Mouse (Mus musculus) spleen, adult 18-20 months (tissue): ENCODE measurements at regions not wholly inside any gene's neighbourhood (a gene's known extent, or its start where the extent isn't known, plus 50 kb on each side); places are given as distances from the start of the nearest gene placed in this dataset.

ENCODE experiments used
- DNase-seq, 2 experiments: peaks; one replicate each; pipeline ENCODE4 v3.0.0; 2022; ENCODE audit warnings: mixed read lengths in 2 of 2

DNA sequence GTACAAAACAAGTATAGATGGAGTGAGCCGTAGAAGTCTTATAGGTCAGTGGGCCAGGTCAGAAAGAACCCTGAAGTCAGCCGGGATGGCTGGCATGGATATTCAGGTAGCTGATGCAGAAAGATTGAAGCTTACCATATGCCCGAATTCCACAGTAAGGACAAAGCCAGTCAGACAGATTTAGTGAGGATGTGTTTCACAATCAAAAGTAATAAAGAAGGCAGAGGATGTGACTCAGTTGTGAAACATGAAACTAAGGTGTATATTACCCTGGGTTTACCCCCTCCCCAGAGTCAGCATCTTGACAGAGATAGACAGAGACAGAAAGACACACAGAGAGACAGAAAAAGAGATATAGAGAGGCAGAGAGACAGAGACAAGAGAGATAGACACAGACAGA lies 109.3 kb upstream of the Sgcd start:
- no peak for DNase-seq

DNA sequence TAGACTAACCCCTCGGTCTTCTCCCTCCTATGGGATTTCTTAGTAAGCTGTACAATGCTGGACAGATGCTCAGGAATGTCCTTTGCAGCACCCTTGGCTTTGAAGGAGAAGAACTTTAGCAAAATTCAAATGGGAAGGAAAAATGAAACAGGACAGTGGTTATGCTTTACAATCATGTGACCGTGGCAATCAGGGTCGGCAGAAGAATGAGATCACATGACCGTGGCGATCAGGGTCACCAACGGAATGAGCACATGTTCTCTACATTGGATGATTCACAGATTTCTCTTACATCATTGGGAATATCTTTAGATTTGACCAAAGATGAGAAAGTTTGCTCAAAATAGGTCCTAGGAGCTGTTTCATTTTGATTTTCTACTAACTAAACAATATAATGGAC lies 108.7 kb upstream of the Sgcd start:
- DNase-seq, result no peak

DNA sequence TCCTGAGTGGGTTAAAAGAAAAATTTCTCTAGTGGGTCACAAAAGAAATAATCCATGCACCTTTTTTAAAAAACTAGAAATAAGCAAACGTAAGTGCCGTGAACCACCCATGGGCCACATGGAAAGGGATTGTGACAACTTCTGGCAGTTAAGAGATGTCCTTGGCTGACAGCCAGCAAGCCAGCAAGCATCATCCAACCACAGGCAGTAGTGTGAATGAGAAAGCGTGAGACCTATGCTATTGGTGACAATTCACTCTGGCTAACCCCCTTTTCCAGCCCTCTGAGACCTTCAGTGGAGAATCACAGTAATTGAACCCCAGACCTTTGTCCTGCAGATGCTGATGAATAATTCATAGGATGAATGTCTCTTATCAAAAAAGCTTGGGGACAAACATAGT lies 78.3 kb upstream of the Sgcd start:
- no peak for DNase-seq

DNA sequence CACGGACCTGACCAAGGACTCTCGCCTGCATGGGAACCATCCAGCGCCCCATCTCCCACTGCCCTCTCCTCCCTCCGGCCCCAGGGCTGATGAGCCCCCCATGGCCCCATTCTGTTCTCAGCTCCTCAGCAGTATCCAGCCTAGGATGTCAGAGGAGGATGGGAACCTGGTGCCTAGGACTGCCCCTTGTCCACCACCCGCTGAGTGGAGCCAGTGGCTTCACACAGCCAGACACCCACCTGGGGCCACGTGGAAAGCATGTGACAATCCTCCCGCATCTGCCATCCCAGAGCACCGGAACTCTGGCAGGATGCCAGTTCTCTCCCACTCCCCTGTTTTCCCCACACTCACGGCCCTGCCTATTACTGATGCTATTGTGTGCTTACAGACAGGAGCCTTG lies 75.0 kb upstream of the Sgcd start:
- no peak for DNase-seq

DNA sequence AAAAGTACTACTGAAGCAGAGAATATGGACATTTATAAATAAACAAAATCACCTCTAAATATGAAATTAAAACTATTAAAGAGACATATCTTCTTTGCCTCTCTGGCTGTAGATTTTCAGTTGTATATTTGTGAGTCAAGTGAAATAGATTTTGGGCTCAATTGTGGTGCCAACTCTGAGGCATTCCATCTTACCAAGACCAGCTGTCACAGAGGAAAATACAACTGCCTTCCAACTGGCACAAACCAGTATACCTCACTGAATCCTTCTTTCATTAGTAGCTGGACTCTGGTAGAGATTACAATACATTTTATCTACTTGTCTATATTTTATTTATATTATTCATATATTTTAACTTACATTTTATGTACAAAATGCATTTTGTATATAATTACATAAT lies 72.7 kb upstream of the Sgcd start:
- no peak for DNase-seq

DNA sequence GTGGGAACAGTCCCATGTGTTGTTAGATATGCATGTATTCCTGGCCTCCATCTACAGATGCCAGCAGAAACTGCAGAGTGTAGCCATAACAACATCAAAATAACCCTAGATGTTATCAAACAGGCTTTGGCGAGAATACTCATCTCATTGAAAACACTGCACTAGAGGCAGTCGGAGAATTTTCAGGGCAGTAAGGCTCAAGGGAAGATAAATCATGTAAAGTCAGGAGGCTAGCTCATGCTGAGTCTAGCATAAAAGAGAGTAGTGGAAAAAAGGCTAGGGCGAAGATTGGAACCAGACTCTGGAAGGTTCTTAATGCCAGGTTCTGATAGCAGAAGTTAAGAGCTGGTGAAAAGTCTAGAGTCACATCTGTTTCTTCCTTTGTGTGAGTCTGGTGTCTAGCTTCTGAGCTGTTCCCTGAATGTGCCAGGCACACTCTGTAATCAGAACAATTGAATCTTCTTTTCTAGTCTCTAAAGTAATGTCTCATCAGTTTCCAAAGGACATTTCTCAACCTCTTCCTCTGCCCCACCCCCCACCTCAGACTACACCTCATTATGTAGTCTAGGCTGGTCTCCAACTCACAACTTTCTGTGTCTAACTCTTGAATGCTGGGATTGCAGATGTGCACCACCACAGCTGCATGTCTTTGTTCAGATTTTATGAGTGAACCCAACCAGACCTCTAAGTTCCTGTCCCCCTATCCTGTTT lies 62.5 kb upstream of the Sgcd start:
- no peak for DNase-seq

DNA sequence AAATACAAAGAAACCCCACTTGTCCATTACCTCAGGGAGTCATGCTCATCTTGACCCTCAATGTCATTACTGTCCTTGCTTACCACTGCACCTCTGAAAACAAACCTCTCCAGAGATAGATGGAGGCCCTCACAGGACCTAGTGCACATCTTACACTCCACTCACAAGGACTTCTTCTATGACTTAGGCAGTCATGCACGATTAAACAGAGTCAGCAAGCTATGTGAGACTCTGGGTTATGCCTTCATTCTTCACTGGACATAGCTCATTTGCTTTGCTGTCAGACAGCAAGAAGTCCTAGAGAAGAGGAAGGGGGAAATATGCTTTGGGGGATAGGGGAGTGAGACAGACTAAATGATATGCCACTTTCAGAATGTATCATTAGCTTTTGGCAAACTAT lies 59.5 kb upstream of the Sgcd start:
- no peak for DNase-seq
